Mouse (Mus musculus): ENCODE measurements around the gene Cd200r3.

Cd200r3 gene

GRCm38 (mm10) chr16:44943468-44943867 lies at the start of gene Cd200r3:
Gene Cd200r3 (plus strand): TSS chr16:44943678.
- no peak for DNase-seq

DNA sequence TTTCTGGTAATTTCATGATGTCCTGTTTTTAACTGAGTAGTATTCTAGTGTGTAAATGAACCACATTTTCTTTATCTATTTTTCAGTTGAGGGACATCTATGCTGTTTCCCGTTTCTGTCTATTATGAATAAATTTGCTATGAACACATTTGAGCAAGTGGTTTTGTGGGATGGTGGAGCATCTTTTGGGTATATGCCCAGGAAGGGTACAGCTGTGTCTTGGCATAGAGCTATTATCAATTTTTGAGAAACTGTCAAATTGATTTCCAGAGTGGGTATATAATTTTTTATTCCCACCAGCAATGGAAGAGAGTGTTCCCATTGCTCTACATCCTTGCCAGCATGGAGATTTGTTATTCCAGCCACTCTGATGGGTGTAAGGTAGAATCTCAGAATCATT lies 11.5 kb upstream of the Cd200r3 start:
- no peak for DNase-seq

DNA sequence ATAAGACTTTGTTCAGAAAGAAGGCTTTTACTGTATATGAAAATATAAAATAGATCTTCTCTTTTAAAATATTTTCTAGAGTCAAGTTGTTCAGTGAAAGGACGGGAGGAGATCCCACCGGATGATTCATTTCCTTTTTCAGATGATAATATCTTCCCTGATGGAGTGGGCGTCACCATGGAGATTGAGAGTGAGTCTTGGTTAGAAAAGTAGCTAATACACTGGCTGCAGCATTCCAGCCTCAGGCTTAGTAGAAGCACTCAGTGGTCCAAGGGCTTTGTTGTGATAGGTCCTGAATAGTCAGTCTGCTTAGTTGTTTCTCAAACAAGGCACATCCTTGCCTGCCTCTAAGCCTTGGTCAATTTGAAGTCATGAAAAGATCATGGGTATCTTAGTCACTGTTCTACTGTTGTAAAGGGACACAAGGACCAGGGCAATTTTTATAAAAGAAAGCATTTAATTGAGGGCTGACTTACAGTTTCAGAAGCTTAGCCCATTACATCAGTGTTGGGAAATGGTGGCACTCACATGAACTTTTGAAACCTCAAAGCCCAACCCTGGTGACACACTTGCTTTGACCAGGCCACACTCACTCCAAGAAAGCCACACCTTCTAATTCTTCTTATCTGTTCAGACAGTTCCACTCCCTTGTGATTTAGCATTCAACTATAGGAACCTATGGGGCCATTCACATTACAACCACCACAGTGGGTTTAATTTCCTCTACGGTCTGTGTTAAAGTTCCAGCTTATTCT lies 8.1 kb downstream of the Cd200r3 start:
- DNase-seq, result no peak

- no peak for DNase-seq
Observed at GRCm38 (mm10) chr16:44962296-44962695, 18.8 kb downstream of the Cd200r3 start.

DNA sequence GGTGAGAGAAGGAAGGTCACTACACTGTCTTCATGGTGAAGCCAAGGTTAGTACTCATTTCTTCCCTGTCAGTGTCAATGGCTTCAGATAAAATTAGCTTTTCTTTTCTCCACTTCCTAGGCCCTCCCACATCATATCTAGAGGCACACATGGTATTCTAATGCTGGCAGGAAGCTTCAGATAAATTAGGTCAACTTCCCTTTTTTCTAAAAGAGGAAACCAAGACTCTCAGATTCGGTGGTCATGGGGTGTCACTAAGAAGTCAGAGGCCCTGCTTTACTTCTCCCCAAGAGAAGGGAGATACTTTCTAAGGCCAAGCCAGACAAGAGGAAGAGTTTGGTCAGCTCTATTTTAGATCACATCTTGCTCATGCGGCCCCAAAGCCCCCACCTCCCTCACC lies 19.3 kb downstream of the Cd200r3 start:
- no peak for DNase-seq

DNA sequence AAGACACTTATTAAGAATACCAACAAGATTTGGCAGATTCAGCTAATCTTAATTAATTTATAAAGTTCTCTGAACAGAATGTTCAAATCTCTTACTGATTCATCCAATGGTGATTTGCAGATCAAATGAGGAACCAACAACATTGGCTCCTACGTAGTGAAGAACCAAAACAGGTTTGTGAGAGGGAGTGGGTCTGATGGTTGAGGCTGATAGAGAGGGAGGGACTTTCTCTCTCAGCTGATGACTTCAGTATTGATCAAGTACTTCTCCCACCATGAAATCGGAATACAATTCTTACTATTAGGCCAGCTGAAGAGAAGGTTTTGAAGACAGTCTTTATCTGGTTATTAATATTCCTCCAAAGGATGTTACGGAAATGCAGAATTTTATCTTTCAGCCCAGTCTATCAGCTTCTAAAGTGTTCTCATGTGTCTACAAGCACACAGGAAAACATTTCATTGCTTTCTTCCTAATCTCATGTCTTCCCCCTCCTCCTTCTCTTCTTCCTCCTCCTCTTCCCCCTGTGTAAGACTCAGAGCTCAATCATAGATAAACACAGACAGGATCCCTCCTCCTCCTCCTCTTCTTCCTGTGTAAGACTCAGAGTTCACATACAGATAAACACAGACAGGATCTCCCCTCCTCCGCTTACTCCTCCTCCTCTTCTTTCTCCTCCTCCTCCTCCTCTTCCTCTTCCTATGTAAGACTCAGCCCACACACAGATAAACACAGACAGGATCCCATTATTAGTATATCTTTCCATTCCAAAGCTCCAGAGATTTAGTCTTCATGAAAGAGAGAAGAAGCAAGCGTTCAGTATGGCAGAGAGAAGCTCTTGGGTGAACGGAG lies 21.3 kb downstream of the Cd200r3 start:
- DNase-seq, result no peak

DNA sequence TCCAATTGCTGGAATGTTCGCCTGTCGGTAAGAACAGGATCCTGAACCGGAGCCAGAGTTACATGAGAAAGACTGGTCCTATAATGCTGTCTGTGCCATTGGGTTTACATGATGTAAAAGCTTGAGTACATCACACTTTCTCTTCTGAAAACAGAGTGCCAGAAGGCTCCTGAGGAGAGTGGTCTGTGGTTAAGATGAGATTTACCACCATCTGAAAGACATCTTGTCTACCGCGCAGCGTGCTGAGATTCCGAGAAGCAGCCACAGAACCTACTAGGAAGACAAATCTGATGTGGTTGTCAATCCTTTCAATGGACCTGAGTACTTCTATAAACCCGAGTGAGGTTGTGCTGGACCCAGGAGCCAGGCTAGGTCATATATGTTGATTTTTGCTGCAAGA lies 21.9 kb downstream of the Cd200r3 start:
- no peak for DNase-seq

DNA sequence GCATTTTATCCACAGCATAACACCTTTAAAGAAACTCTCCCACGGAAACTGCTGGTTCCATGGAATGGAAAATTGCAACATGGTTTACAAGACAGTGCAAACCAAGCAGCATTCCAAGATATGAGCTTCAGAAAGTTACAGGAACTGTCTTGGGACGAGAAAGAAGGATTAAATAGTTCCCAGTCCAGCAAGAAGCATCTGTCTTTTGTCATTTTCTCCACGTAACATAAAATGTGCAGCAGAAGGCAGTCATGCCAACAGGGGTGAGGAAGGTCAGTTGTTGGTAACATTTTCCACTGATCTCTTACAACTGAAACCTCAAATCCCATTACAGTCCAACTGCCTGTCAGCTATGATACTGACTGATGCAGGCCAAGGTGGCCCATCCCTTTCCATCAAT lies 22.4 kb downstream of the Cd200r3 start:
- no peak for DNase-seq

GRCm38 (mm10) chr16:44966891-44967290 lies 23.4 kb downstream of the Cd200r3 start:
- no peak for DNase-seq

- DNase-seq, result peak; percentile 39
Observed at GRCm38 (mm10) chr16:44968113-44968512, 24.6 kb downstream of the Cd200r3 start.

- DNase-seq, result no peak
Observed at GRCm38 (mm10) chr16:44970925-44971324, 27.4 kb downstream of the Cd200r3 start.

DNA sequence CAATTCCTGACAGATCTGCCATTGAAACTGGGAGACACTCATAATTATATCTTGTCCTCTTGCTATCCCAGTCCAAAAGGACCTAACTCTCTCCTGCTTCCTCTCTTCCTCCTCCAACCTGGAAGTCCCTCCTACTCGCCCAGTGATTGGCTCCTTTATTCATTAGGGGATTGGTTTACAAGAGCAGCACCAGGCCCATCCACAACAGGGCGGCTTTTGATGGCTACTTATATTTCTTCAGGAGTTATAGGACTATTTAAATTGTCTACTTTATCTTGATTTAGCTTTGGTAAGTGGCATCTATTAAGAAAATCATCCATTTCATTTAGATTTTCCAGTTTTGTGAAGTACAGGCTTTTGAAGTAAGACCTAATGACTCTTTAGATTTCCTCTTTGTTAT lies 30.6 kb downstream of the Cd200r3 start:
- no peak for DNase-seq

DNA sequence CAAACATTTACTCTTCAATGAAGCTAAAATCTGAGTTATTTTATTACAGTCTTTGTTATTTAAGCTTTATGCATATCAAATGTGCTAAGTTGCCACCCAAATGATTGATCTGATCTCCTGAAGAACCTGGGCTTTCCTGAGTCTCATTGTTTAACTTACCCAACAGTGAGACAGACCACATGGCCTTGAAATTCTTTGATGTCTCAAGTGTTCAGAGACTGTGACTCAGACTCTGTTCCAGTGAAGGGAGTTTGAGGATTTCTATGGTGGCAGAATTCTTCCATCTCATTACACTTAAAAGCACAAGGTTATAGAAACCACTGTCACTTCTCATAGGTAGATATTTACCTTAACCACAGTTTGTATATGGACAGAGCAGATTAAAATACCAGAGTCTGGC lies 32.6 kb downstream of the Cd200r3 start:
- DNase-seq, result no peak

- DNase-seq, result no peak
Observed at GRCm38 (mm10) chr16:44976892-44977633, 33.6 kb downstream of the Cd200r3 start.

- DNase-seq, result no peak
Observed at GRCm38 (mm10) chr16:44978193-44978592, 34.7 kb downstream of the Cd200r3 start.

GRCm38 (mm10) chr16:44979355-44979896 lies 35.9 kb downstream of the Cd200r3 start:
- peak; percentile 59 for DNase-seq

DNA sequence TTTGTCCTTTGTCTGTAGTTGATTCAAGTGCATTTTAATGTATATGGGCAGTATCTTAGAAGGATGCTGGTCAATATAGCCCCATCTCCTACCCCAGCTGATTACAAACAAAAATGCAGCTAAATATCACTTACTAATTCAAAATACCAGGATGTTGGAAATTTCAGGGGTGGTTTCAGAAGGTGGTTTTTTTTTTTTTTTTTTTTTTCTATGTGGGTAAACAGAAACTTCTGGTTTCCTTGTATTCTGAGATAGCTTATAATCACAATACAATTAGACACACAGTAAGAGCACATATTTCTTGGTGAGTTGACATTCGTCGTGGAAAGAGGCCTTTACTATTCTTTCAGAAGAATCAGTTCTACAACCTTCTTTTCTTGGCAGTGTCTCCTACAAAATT lies 39.5 kb downstream of the Cd200r3 start:
- no peak for DNase-seq

DNA sequence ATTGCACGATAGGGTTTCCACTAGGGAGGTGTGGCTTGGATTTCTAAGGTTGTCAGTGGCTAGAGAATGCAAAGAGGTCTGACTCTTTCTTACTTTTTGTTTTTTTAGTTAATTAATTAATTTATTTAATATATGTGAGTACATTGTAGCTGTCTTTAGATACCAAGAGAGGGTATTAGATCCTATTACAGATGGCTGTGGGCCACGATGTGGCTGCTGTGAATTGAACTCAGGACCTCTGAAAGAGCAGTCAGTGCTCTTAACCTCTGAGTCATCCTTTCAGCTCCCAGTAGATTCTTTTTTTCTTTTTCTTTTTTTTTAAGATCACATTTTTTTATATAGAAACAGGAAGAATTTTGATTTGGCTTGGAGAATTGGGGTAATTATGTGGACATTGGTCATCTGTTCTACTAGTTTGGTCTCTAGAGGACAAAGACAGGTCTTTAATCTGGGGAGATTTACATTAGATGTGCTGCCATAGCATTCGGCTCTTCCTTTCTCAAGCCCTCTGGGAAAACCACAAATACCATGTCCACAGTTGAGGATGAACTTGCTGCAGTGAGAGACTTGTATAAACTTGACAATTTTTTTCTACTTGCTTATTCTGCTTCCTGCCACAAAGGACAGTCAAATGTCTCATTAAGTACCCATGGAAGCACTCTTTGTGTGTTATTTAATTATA lies 40.0 kb downstream of the Cd200r3 start:
- DNase-seq, result no peak

DNA sequence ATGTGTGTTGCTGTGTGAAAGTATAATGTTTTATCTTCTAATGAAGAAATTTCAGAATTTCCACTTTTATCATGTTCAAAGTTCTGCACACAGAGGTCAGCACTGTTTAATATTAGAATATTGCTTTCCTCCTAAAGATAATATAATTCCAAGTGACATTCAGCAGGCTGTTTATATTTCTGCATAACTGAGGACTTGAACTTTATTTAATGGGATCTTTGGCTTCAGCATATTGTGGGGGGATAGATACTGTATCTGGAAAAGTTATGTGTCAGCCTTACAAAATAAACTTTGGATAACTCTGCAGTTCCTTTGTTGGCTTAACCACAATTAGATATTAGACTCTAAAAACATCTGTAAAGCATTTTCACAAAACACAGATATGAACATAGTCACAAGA lies 40.6 kb downstream of the Cd200r3 start:
- DNase-seq, result no peak

GRCm38 (mm10) chr16:44984925-44985324 lies 41.4 kb downstream of the Cd200r3 start:
- no peak for DNase-seq

- no peak for DNase-seq
Observed at GRCm38 (mm10) chr16:44986029-44986428, 42.6 kb downstream of the Cd200r3 start.

DNA sequence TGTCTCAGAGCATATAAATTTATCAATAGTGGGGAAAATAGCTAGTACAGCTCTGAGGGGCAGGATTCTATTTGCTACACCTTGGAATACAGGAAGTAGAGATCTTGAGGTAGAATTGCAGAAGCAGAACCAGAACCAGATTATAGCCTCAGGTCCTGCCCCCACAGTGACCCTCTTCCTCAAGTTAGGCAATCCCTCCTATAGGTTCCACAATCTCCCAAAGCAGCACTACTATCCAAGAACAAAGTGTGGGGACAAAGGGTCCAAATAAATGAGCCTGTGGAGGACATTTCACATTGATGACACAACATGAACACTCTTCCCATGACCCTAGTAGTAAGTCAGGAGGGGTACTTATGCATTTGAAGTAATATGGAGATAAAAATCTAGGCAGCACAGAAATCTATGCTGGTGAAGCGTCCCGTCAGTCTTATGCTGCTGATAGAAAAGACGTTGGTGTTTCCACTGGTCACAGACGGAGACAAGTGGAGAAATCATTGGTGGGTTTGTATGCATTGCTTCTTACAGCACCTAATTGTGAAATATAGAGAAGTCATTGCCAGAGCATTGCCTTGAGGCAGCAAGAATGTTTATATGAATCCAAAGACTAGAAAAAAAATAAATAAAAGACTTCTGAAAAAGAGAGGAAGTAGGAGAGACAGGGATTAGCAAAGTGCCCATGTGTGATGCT lies 45.3 kb downstream of the Cd200r3 start:
- DNase-seq, result no peak
